Mouse (Mus musculus) cortical plate, adult 2 months (tissue): ENCODE data around the gene Cd37.

Experiments used
- CTCF ChIP-seq: fragments of 200-500 bp; IDR thresholded peaks from 2 replicates; pipeline ENCODE4 v1.5.1; 2011; ENCODE audit warnings: mild to moderate bottlenecking, control low read depth, low read length; ENCODE audit not compliant: insufficient read depth; ENCODE audit errors: extremely low read depth
- POLR2A ChIP-seq: fragments of 200-500 bp; IDR thresholded peaks from 2 replicates; pipeline ENCODE4 v1.6.1; 2011; ENCODE audit warnings: mild to moderate bottlenecking, low read length, control low read depth; ENCODE audit not compliant: insufficient read depth; ENCODE audit errors: extremely low read depth

- no peak for TF ChIP-seq POLR2A
- no peak for TF ChIP-seq CTCF
Observed at GRCm38 (mm10) chr7:45235656-45236180, 3.2 kb downstream of the Cd37 start.
